Mouse (Mus musculus): ENCODE data around the gene Cttnbp2. TPM values are rescaled to one million over a fixed set of nuclear protein-coding genes. Genes with fewer than 3 reads are reported as not detected.

Gene Cttnbp2
- polyA plus RNA-seq, 1 experiment from 2014 or later = 15.0 TPM

DNA sequence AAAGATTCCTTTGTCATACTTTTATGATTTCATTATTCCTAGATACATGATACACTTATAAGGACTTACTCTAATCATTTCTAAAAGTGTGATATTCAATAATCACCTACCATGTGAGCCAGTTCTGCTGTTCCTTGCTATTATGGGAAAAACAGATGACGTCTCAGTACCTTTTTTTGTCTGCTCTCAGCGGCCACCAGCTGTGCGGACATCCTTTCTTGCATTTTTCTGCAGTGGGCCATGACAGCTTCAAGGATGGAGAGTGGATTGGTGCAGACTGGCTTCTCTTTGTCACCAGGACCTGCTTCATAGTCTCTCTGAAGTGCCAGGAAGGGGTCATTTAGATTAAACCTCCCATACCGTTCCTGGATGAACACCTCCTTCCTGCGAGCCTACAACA is 66.6 kb downstream of the Cttnbp2 start:
- no peaks in the 10 kb centered on the region for H3K36me3 ChIP-seq (ENCODE audit: control insufficient read depth, insufficient read depth, low read length)

DNA sequence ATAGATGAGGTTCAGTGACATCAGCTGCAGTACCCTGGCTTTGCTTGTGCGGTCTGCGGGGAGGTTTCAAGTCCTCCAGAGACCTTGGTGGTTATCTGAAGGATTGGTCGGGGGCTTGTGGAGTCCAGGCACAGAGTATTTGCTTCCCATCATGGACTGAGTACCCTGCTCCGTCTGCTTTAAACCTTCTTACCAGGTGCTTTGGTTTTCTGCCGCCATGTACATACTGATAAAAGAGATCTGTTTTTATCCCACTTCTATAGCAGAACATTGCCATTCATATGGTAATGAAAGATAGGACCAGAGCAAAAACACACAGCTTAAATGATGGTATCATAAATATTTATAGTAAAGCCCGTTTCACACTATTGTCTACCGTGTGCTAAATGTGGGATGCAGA is 67.7 kb downstream of the Cttnbp2 start:
- H3K36me3 ChIP-seq (ENCODE audit: control insufficient read depth, insufficient read depth, low read length) = no peaks in the 10 kb centered on the region
- no peaks in the 10 kb centered on the region for H3K9me3 ChIP-seq (replicated peaks; ENCODE audit: control insufficient read depth, low read length)
- WGBS = 72% methylated on average over 7 of the region's 7 CpGs
- H3K4me2 ChIP-seq (ENCODE audit: low read depth, low read length) = no peak overlapping the region
- no peak overlapping the region for H3K27ac ChIP-seq (ENCODE audit: low read length)
- no peak overlapping the region for H3K9ac ChIP-seq (ENCODE audit: low read length)
- no peak for ATAC-seq (ENCODE audit: insufficient read depth, low FRiP score)
- H3K27me3 ChIP-seq (ENCODE audit: control insufficient read depth, insufficient read depth, low read length) = no peaks in the 10 kb centered on the region
- no peak overlapping the region for H3K4me3 ChIP-seq (replicated peaks; ENCODE audit: low read length)
- no peaks in the 10 kb centered on the region for H3K4me1 ChIP-seq (ENCODE audit: control insufficient read depth, insufficient read depth, low read length)

More for the DNA sequence above, 66.6 kb downstream of the Cttnbp2 start:
- no peak overlapping the region for H3K9ac ChIP-seq (ENCODE audit: low read length)
- H3K4me3 ChIP-seq (replicated peaks; ENCODE audit: low read length) = no peak overlapping the region
- H3K4me2 ChIP-seq (ENCODE audit: low read depth, low read length) = no peak overlapping the region
- ATAC-seq (ENCODE audit: insufficient read depth, low FRiP score) = no peak
- H3K27ac ChIP-seq (ENCODE audit: low read length) = no peak overlapping the region
- WGBS = 84% methylated on average over 5 of the region's 5 CpGs
- H3K9me3 ChIP-seq (replicated peaks; ENCODE audit: control insufficient read depth, low read length) = no peaks in the 10 kb centered on the region
- no peaks in the 10 kb centered on the region for H3K4me1 ChIP-seq (ENCODE audit: control insufficient read depth, insufficient read depth, low read length)
- no peaks in the 10 kb centered on the region for H3K27me3 ChIP-seq (ENCODE audit: control insufficient read depth, insufficient read depth, low read length)

DNA sequence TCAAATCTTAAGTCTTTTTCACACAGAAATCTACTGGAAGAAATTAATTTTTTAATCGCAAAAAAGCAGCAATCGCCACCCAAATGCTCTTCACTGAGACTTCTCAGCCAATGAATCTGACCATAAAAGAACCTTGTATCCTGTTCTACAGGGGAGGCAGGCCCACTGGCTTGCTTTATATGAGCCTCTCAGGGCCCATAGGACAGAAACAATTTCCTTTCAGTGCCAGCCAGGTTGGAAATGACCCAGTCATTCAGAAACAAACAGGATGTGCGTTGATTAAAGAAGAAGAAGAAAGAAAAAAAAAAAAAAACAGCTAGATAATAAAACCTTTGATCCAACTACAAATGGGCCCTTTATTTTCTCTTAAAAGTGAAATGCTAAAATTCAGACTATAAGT is 68.3 kb downstream of the Cttnbp2 start:
- WGBS = 76% methylated on average over 3 of the region's 3 CpGs
- no peak for ATAC-seq (ENCODE audit: insufficient read depth, low FRiP score)
- no peak overlapping the region for H3K27ac ChIP-seq (ENCODE audit: low read length)

DNA sequence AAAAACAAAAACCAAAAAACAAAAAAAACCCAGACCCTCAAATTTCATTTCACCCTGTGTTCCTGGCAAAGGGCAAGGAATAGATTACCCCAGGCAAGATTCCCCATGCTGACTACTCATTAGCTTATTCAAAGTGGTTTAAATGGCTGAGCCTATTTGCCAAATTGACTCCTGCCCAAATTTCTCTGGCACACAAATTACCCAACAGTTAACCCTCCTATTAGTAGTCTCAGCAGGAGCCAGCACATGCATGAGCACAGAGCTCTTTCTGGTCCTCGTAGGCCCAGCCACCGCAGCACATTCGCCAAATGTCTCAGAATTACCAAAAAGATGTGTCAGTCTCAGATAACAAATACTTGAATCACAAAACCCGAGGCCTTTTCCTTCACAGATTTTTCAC is 68.9 kb downstream of the Cttnbp2 start:
- Histone ChIP-seq H3K4me2 (ENCODE audit: low read depth, low read length) (no peak overlapping the region), H3K36me3 (ENCODE audit: control insufficient read depth, insufficient read depth, low read length) (no peaks in the 10 kb centered on the region), H3K4me3 (replicated peaks; ENCODE audit: low read length) (no peak overlapping the region), H3K27ac (ENCODE audit: low read length) (no peak overlapping the region), H3K4me1 (ENCODE audit: control insufficient read depth, insufficient read depth, low read length) (no peaks in the 10 kb centered on the region), H3K9ac (ENCODE audit: low read length) (no peak overlapping the region), H3K9me3 (replicated peaks; ENCODE audit: control insufficient read depth, low read length) (no peaks in the 10 kb centered on the region), H3K27me3 (ENCODE audit: control insufficient read depth, insufficient read depth, low read length) (no peaks in the 10 kb centered on the region)
- no peak for ATAC-seq (ENCODE audit: insufficient read depth, low FRiP score)
- 63% methylated on average over 4 of the region's 4 CpGs for WGBS

More for the DNA sequence above, 68.3 kb downstream of the Cttnbp2 start:
- Histone ChIP-seq H3K4me1 (ENCODE audit: control insufficient read depth, insufficient read depth, low read length) (no peaks in the 10 kb centered on the region), H3K9me3 (replicated peaks; ENCODE audit: control insufficient read depth, low read length) (no peaks in the 10 kb centered on the region), H3K9ac (ENCODE audit: low read length) (no peak overlapping the region), H3K36me3 (ENCODE audit: control insufficient read depth, insufficient read depth, low read length) (no peaks in the 10 kb centered on the region), H3K4me2 (ENCODE audit: low read depth, low read length) (no peak overlapping the region), H3K27me3 (ENCODE audit: control insufficient read depth, insufficient read depth, low read length) (no peaks in the 10 kb centered on the region), H3K4me3 (replicated peaks; ENCODE audit: low read length) (no peak overlapping the region)

DNA sequence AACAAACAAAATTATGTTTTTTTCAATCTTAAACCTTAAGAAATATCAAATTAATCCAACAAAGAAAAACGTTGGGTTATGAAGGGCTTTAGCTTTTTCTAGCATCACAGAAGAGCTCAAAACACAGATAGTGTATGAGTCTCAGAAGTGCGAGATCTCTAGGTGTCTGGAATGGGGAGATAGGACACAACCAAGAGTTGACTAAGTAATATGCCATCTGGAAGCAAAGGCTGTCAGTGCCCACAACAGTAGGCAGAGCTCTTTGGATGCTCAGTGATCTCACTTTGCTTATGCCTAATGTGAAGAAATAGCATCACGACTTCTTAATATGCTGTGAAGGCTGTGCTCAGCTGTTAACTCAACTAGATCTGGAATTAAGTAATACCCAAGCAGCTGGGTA is 72.3 kb downstream of the Cttnbp2 start:
- H3K9me3 ChIP-seq (replicated peaks; ENCODE audit: control insufficient read depth, low read length) = no peaks in the 10 kb centered on the region
- no peak overlapping the region for H3K9ac ChIP-seq (ENCODE audit: low read length)
- no peaks in the 10 kb centered on the region for H3K27me3 ChIP-seq (ENCODE audit: control insufficient read depth, insufficient read depth, low read length)
- H3K4me2 ChIP-seq (ENCODE audit: low read depth, low read length) = no peak overlapping the region
- no peaks in the 10 kb centered on the region for H3K4me1 ChIP-seq (ENCODE audit: control insufficient read depth, insufficient read depth, low read length)
- no peak overlapping the region for H3K4me3 ChIP-seq (replicated peaks; ENCODE audit: low read length)
- H3K36me3 ChIP-seq (ENCODE audit: control insufficient read depth, insufficient read depth, low read length) = no peaks in the 10 kb centered on the region
- 80% methylated on average over 3 of the region's 3 CpGs for WGBS
- no peak for ATAC-seq (ENCODE audit: insufficient read depth, low FRiP score)
- no peak overlapping the region for H3K27ac ChIP-seq (ENCODE audit: low read length)

DNA sequence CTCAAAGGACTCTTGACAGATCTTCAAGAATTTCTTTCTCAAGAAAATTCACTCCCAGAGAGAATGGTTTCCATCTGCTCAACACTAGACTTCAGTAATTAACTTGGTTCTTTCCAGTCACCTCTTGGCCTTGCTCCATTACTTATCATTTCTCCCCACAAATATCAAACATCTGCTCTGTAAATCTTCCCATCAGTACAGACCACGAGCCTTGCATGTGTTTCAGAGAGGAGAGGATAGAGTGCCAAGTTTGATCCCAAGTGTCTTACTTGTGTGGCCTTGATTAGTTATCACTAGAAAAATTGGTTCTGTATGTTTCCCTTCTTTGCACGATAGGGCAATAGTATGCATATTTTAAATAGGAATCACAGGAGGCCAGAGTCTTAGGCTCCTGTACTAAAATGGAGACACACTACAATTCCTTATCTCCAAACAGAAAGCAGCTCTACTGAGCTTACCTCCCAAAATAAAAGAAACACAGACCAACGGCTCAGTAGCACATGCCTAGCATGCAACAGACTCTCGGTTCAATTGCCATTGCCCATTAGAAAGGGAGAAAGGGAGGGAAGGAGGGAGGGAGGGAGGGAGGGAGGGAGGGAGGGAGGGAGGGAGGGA is 73.6 kb downstream of the Cttnbp2 start:
- Histone ChIP-seq H3K36me3 (ENCODE audit: control insufficient read depth, insufficient read depth, low read length) (no peaks in the 10 kb centered on the region), H3K4me2 (ENCODE audit: low read depth, low read length) (no peak overlapping the region), H3K4me1 (ENCODE audit: control insufficient read depth, insufficient read depth, low read length) (no peaks in the 10 kb centered on the region), H3K27ac (ENCODE audit: low read length) (no peak overlapping the region), H3K27me3 (ENCODE audit: control insufficient read depth, insufficient read depth, low read length) (no peaks in the 10 kb centered on the region), H3K4me3 (replicated peaks; ENCODE audit: low read length) (no peak overlapping the region), H3K9me3 (replicated peaks; ENCODE audit: control insufficient read depth, low read length) (no peaks in the 10 kb centered on the region), H3K9ac (ENCODE audit: low read length) (no peak overlapping the region)
- ATAC-seq (ENCODE audit: insufficient read depth, low FRiP score) = no peak
- WGBS = 55% methylated on average over 4 of the region's 4 CpGs

GRCm38 (mm10) chr6:18436127-18436812 is 78.4 kb downstream of the Cttnbp2 start:
- H3K9ac ChIP-seq (ENCODE audit: low read length) = no peak overlapping the region
- H3K36me3 ChIP-seq (ENCODE audit: control insufficient read depth, insufficient read depth, low read length) = no peaks in the 10 kb centered on the region
- H3K27ac ChIP-seq (ENCODE audit: low read length) = no peak overlapping the region
- no peak overlapping the region for H3K4me3 ChIP-seq (replicated peaks; ENCODE audit: low read length)
- H3K4me2 ChIP-seq (ENCODE audit: low read depth, low read length) = no peak overlapping the region
- WGBS = 47% methylated on average over 4 of the region's 4 CpGs
- no peak for ATAC-seq (ENCODE audit: insufficient read depth, low FRiP score)
- no peaks in the 10 kb centered on the region for H3K4me1 ChIP-seq (ENCODE audit: control insufficient read depth, insufficient read depth, low read length)
- no peaks in the 10 kb centered on the region for H3K27me3 ChIP-seq (ENCODE audit: control insufficient read depth, insufficient read depth, low read length)
- H3K9me3 ChIP-seq (replicated peaks; ENCODE audit: control insufficient read depth, low read length) = no peaks in the 10 kb centered on the region

DNA sequence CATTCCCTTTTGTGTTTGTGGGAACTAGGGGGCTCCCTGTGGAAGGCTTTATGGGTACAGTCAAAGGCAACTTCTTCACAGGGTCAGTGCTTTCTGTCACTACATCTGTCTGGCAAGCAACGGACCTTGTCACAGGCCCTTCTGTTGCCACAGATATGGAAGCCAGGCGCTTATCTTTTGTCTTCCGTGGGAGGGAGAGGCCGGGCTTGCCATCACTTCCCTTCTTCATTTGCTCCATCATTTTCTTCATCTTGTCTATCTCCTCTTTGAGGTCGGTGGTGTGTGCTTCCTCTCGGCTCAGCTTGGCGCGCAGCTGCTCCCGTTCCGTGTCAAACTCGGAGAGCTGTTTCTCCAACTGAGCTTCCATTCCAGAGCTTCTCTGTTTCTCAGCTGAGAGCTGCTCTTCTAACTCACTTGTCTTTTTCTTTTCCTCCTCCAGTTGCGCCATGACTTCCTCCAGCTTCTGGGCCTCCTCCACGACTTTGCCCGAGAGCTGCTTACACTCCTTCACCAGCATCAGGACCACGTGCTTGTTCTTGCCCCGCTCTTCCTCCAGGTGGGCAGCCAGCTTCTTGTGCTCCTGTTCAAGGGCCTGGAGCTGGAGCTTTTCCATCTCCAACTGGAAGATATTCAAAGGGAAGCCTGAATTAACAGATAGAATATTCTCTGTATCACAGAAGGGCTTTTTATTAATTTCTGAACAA is 79.7 kb downstream of the Cttnbp2 start:
- Histone ChIP-seq H3K36me3 (ENCODE audit: control insufficient read depth, insufficient read depth, low read length) (no peaks in the 10 kb centered on the region), H3K4me3 (replicated peaks; ENCODE audit: low read length) (no peak overlapping the region), H3K9me3 (replicated peaks; ENCODE audit: control insufficient read depth, low read length) (no peaks in the 10 kb centered on the region), H3K4me2 (ENCODE audit: low read depth, low read length) (no peak overlapping the region), H3K9ac (ENCODE audit: low read length) (no peak overlapping the region), H3K27ac (ENCODE audit: low read length) (no peak overlapping the region), H3K4me1 (ENCODE audit: control insufficient read depth, insufficient read depth, low read length) (no peaks in the 10 kb centered on the region), H3K27me3 (ENCODE audit: control insufficient read depth, insufficient read depth, low read length) (no peaks in the 10 kb centered on the region)
- WGBS = 84% methylated on average over 16 of the region's 16 CpGs
- no peak for ATAC-seq (ENCODE audit: insufficient read depth, low FRiP score)

DNA sequence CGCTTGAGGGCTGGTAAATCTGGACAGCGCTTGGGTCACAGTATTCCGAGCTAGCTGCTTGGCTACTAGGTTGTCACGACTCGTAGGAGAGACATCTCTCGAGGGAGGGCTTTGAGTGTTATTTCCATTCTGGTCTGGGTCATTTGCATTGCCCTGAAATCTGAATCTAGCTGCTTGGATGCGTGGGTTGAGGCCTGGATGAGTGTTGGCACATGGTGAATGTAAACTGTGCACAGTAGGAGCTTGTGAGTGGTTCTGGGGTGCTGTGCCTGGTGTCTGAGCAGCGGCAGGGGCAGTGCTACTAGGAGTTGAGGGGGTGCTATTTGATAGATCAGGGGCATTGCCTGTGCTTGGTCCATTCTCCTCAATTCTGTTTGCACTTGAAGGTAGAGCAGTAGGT is 80.3 kb downstream of the Cttnbp2 start:
- no peak overlapping the region for H3K4me3 ChIP-seq (replicated peaks; ENCODE audit: low read length)
- no peaks in the 10 kb centered on the region for H3K9me3 ChIP-seq (replicated peaks; ENCODE audit: control insufficient read depth, low read length)
- no peak for ATAC-seq (ENCODE audit: insufficient read depth, low FRiP score)
- H3K9ac ChIP-seq (ENCODE audit: low read length) = no peak overlapping the region
- no peaks in the 10 kb centered on the region for H3K36me3 ChIP-seq (ENCODE audit: control insufficient read depth, insufficient read depth, low read length)
- no peak overlapping the region for H3K27ac ChIP-seq (ENCODE audit: low read length)
- no peaks in the 10 kb centered on the region for H3K4me1 ChIP-seq (ENCODE audit: control insufficient read depth, insufficient read depth, low read length)
- H3K4me2 ChIP-seq (ENCODE audit: low read depth, low read length) = no peak overlapping the region
- WGBS = 85% methylated on average over 8 of the region's 8 CpGs
- no peaks in the 10 kb centered on the region for H3K27me3 ChIP-seq (ENCODE audit: control insufficient read depth, insufficient read depth, low read length)
